Mouse (Mus musculus) bone marrow macrophage, adult 2 months (primary cell): ENCODE measurements at regions not wholly inside any gene's neighbourhood (a gene's known extent, or its start where the extent isn't known, plus 50 kb on each side); places are given as distances from the start of the nearest gene placed in this dataset.

ENCODE experiments used
- CTCF ChIP-seq: IDR thresholded peaks from 2 replicates; pipeline ENCODE4 v1.5.1; 2012; ENCODE audit warnings: low read depth, mild to moderate bottlenecking, low read length, moderate library complexity
- POLR2A ChIP-seq: IDR thresholded peaks from 2 replicates; pipeline ENCODE4 v1.6.1; 2012; ENCODE audit warnings: mild to moderate bottlenecking, low read depth, low read length, borderline replicate concordance

- TF ChIP-seq CTCF: no peak
- TF ChIP-seq POLR2A: no peak
Measured at GRCm38 (mm10) chr2:174010038-174010437, 66.1 kb upstream of the Stx16 start.
